Mouse (Mus musculus): Measurements from ENCODE around the gene Gm17662. TPM values are rescaled to one million over a fixed set of nuclear protein-coding genes. Genes with fewer than 3 reads are reported as not detected.

Gene Gm17662
- polyA plus RNA-seq, 1 experiment from 2014 or later = not detected

- H3K36me3 ChIP-seq (replicated peaks) = no peaks in the 10 kb centered on the region
- no peaks in the 10 kb centered on the region for H3K27me3 ChIP-seq
- H3K9ac ChIP-seq = no peak overlapping the region
- no peak overlapping the region for H3K27ac ChIP-seq
- no peak for ATAC-seq (ENCODE audit: low FRiP score)
- H3K9me3 ChIP-seq = no peaks in the 10 kb centered on the region
- 83% methylated on average over 5 of the region's 5 CpGs for WGBS
- no peaks in the 10 kb centered on the region for H3K4me1 ChIP-seq
- H3K4me3 ChIP-seq (replicated peaks) = no peak overlapping the region
- H3K4me2 ChIP-seq = no peak overlapping the region
These were observed 14.9 kb upstream of the Gm17662 start for GRCm38 (mm10) chr4:104842204-104842603.

GRCm38 (mm10) chr4:104843546-104843945, 13.6 kb upstream of the Gm17662 start:
- no peak overlapping the region for H3K27ac ChIP-seq
- no peak for ATAC-seq (ENCODE audit: low FRiP score)
- no peak overlapping the region for H3K9ac ChIP-seq
- no peaks in the 10 kb centered on the region for H3K4me1 ChIP-seq
- WGBS = 44% methylated on average over 4 of the region's 4 CpGs
- H3K4me3 ChIP-seq (replicated peaks) = no peak overlapping the region
- H3K27me3 ChIP-seq = no peaks in the 10 kb centered on the region
- H3K4me2 ChIP-seq = no peak overlapping the region
- no peaks in the 10 kb centered on the region for H3K9me3 ChIP-seq
- H3K36me3 ChIP-seq (replicated peaks) = no peaks in the 10 kb centered on the region

- Histone ChIP-seq H3K36me3 (replicated peaks) (no peaks in the 10 kb centered on the region), H3K4me1 (no peaks in the 10 kb centered on the region), H3K4me3 (replicated peaks) (no peak overlapping the region), H3K27ac (no peak overlapping the region), H3K27me3 (no peaks in the 10 kb centered on the region), H3K9me3 (no peaks in the 10 kb centered on the region), H3K9ac (no peak overlapping the region), H3K4me2 (no peak overlapping the region)
- 85% methylated on average over 2 of the region's 2 CpGs for WGBS
- ATAC-seq (ENCODE audit: low FRiP score) = no peak
These were observed 1.9 kb upstream of the Gm17662 start for GRCm38 (mm10) chr4:104855216-104855615.

- no peaks in the 10 kb centered on the region for H3K9me3 ChIP-seq
- no peak overlapping the region for H3K4me3 ChIP-seq (replicated peaks)
- no peaks in the 10 kb centered on the region for H3K36me3 ChIP-seq (replicated peaks)
- H3K27me3 ChIP-seq = no peaks in the 10 kb centered on the region
- no peak overlapping the region for H3K27ac ChIP-seq
- 69% methylated on average over 4 of the region's 4 CpGs for WGBS
- ATAC-seq (ENCODE audit: low FRiP score) = no peak
- no peak overlapping the region for H3K9ac ChIP-seq
- H3K4me2 ChIP-seq = no peak overlapping the region
- no peaks in the 10 kb centered on the region for H3K4me1 ChIP-seq
These were observed 694 bp downstream of the Gm17662 start for GRCm38 (mm10) chr4:104857823-104858222.

- H3K27ac ChIP-seq = no peak overlapping the region
- no peak overlapping the region for H3K9ac ChIP-seq
- WGBS = 85% methylated on average over 8 of the region's 8 CpGs
- H3K4me3 ChIP-seq (replicated peaks) = no peak overlapping the region
- no peaks in the 10 kb centered on the region for H3K36me3 ChIP-seq (replicated peaks)
- H3K4me2 ChIP-seq = no peak overlapping the region
- no peaks in the 10 kb centered on the region for H3K27me3 ChIP-seq
- ATAC-seq (ENCODE audit: low FRiP score) = no peak
- no peaks in the 10 kb centered on the region for H3K4me1 ChIP-seq
- no peaks in the 10 kb centered on the region for H3K9me3 ChIP-seq
These were observed 4.1 kb downstream of the Gm17662 start for GRCm38 (mm10) chr4:104861241-104861640.

- H3K36me3 ChIP-seq (replicated peaks) = no peaks in the 10 kb centered on the region
- WGBS = 97% methylated on average over 1 of the region's 1 CpGs
These were observed 7.3 kb downstream of the Gm17662 start for GRCm38 (mm10) chr4:104864397-104864796.

GRCm38 (mm10) chr4:104869581-104869980, 12.5 kb downstream of the Gm17662 start:
- no peak overlapping the region for H3K4me3 ChIP-seq (replicated peaks)
- no peaks in the 10 kb centered on the region for H3K36me3 ChIP-seq (replicated peaks)
- no peaks in the 10 kb centered on the region for H3K9me3 ChIP-seq
- no peak overlapping the region for H3K9ac ChIP-seq
- H3K27me3 ChIP-seq = no peaks in the 10 kb centered on the region
- no peaks in the 10 kb centered on the region for H3K4me1 ChIP-seq
- ATAC-seq (ENCODE audit: low FRiP score) = no peak
- H3K27ac ChIP-seq = no peak overlapping the region
- no peak overlapping the region for H3K4me2 ChIP-seq

More at GRCm38 (mm10) chr4:104864397-104864796, 7.3 kb downstream of the Gm17662 start:
- Histone ChIP-seq H3K27ac (no peak overlapping the region), H3K27me3 (no peaks in the 10 kb centered on the region), H3K4me3 (replicated peaks) (no peak overlapping the region), H3K4me2 (no peak overlapping the region), H3K9me3 (no peaks in the 10 kb centered on the region), H3K9ac (no peak overlapping the region), H3K4me1 (no peaks in the 10 kb centered on the region)
- ATAC-seq (ENCODE audit: low FRiP score) = no peak

- Histone ChIP-seq H3K4me1 (no peaks in the 10 kb centered on the region), H3K9me3 (no peaks in the 10 kb centered on the region), H3K4me2 (no peak overlapping the region), H3K9ac (no peak overlapping the region), H3K27me3 (no peaks in the 10 kb centered on the region), H3K27ac (no peak overlapping the region), H3K36me3 (replicated peaks) (no peaks in the 10 kb centered on the region), H3K4me3 (replicated peaks) (no peak overlapping the region)
- WGBS = 85% methylated on average over 5 of the region's 5 CpGs
- ATAC-seq (ENCODE audit: low FRiP score) = no peak
These were observed 13.1 kb downstream of the Gm17662 start for GRCm38 (mm10) chr4:104870196-104870595.

GRCm38 (mm10) chr4:104875832-104876231, 18.7 kb downstream of the Gm17662 start:
- Histone ChIP-seq H3K4me3 (replicated peaks) (no peak overlapping the region), H3K4me2 (no peak overlapping the region), H3K36me3 (replicated peaks) (no peaks in the 10 kb centered on the region), H3K27me3 (no peaks in the 10 kb centered on the region), H3K27ac (no peak overlapping the region), H3K9me3 (no peaks in the 10 kb centered on the region), H3K4me1 (no peaks in the 10 kb centered on the region), H3K9ac (no peak overlapping the region)
- WGBS = 68% methylated on average over 4 of the region's 4 CpGs
- no peak for ATAC-seq (ENCODE audit: low FRiP score)

- H3K9ac ChIP-seq = no peak within 1 kb of the TSS
These were observed 19.2 kb downstream of the Gm17662 start, which contains the start of gene C8a for GRCm38 (mm10) chr4:104876323-104876722. Gene C8a (minus strand): TSS chr4:104876398.

GRCm38 (mm10) chr4:104887486-104887885, 30.4 kb downstream of the Gm17662 start:
- Histone ChIP-seq H3K9ac (no peak overlapping the region), H3K9me3 (no peaks in the 10 kb centered on the region), H3K4me1 (peaks cover 18% of the 10 kb centered on the region), H3K4me3 (replicated peaks) (no peak overlapping the region), H3K36me3 (replicated peaks) (no peaks in the 10 kb centered on the region), H3K4me2 (no peak overlapping the region), H3K27me3 (peaks cover 7% of the 10 kb centered on the region; the same call in 1 of the 2 replicates), H3K27ac (no peak overlapping the region)
- WGBS = 49% methylated on average over 9 of the region's 9 CpGs
- no peak for ATAC-seq (ENCODE audit: low FRiP score)

More at GRCm38 (mm10) chr4:104876323-104876722, 19.2 kb downstream of the Gm17662 start, which contains the start of gene C8a:
- Histone ChIP-seq H3K27me3 (no peaks in the 10 kb centered on the region), H3K4me3 (replicated peaks) (no peak within 1 kb of the TSS), H3K4me2 (no peak within 1 kb of the TSS), H3K4me1 (no peaks in the 10 kb centered on the region), H3K36me3 (replicated peaks) (no peaks in the 10 kb centered on the region), H3K9me3 (no peaks in the 10 kb centered on the region), H3K27ac (no peak within 1 kb of the TSS)
- ATAC-seq (ENCODE audit: low FRiP score) = no peak
- 84% methylated on average over 3 of the region's 3 CpGs for WGBS

GRCm38 (mm10) chr4:104888499-104889262, 31.6 kb downstream of the Gm17662 start:
- H3K9ac ChIP-seq = no peak overlapping the region
- H3K4me2 ChIP-seq = no peak overlapping the region
- H3K27ac ChIP-seq = no peak overlapping the region
- WGBS = 81% methylated on average over 9 of the region's 9 CpGs
- H3K9me3 ChIP-seq = no peaks in the 10 kb centered on the region
- H3K4me1 ChIP-seq = peaks cover 23% of the 10 kb centered on the region
- no peak for ATAC-seq (ENCODE audit: low FRiP score)
- no peaks in the 10 kb centered on the region for H3K36me3 ChIP-seq (replicated peaks)
- no peak overlapping the region for H3K4me3 ChIP-seq (replicated peaks)
- peaks cover 7% of the 10 kb centered on the region; the same call in 1 of the 2 replicates for H3K27me3 ChIP-seq

- H3K27ac ChIP-seq = no peak overlapping the region
- H3K36me3 ChIP-seq (replicated peaks) = no peaks in the 10 kb centered on the region
- no peak overlapping the region for H3K4me2 ChIP-seq
- peaks cover 23% of the 10 kb centered on the region for H3K4me1 ChIP-seq
- WGBS = 93% methylated on average over 7 of the region's 7 CpGs
- no peak overlapping the region for H3K4me3 ChIP-seq (replicated peaks)
- no peaks in the 10 kb centered on the region for H3K9me3 ChIP-seq
- no peak for ATAC-seq (ENCODE audit: low FRiP score)
- peaks cover 9% of the 10 kb centered on the region; the same call in 1 of the 2 replicates for H3K27me3 ChIP-seq
- no peak overlapping the region for H3K9ac ChIP-seq
These were observed 34.6 kb downstream of the Gm17662 start for GRCm38 (mm10) chr4:104891708-104892107.

Data from forebrain, embryonic 12.5 days (tissue).